Mouse (Mus musculus): Measurements from ENCODE around the gene Disp1.

Gene Disp1

GRCm38 (mm10) chr1:183120341-183120923 lies 100.9 kb downstream of the Disp1 start:
- DNase-seq, result no peak

GRCm38 (mm10) chr1:183117827-183118825 lies 103.2 kb downstream of the Disp1 start:
- no peak for DNase-seq

DNA sequence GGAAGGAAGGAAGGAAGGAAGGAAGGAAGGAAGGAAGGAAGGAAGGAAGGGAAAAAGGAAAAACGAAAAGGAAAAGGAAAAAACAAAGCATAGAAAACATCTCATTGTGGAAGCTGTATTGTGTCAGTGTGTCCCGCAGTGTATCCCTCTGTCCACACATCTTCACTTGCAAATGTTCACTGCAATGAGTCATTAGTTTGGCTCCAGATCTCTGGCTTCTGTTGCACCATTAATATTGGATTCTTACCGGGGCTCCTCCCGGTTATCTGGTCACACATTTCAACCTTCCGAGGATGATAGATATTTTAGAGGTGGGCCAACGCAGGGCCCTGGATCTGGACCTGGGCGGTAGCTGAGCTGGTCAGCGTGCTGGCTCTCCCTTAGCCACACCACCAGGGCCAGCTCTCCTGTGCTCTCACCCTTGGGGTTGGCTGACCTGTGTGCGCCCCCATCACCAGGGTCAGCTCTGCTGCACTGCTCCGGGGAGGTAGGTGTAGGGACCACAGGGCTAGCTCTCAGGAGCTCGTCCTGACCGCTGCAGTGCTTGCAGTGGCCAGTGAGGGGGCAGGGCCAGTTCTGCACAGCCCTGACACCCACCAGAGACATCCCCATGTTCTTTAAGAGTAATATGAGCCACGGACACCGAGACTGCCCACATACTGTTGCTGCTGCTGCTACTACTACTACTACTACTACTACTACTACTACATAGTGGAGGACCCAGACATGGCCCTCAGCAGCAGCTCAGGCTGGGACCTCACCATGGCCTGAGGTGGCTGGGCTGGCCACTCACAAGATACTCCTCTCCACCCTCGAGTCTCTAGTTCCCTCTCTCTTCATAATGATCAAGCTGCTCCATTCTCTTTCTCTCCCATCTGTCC lies 104.1 kb downstream of the Disp1 start:
- DNase-seq, result no peak

DNA sequence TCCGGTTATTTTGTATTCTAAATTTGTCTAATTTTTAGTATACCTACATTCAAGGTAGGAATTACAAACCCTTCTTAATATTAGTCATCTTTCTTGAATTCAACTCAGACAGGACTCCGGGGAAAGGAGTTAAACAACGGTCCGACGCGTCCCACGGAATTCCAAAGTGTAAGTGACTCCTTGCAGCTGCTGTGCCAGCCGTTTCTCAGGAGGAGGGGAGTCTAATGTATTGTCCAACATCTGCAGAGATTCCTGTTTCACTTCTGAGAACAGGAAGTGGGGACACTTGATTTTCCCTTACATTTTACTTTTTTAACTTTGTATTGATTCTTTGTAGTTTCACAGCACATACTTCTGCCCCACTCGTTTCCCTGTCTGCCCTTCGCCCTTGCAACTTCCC lies 104.9 kb downstream of the Disp1 start:
- no peak for DNase-seq

DNA sequence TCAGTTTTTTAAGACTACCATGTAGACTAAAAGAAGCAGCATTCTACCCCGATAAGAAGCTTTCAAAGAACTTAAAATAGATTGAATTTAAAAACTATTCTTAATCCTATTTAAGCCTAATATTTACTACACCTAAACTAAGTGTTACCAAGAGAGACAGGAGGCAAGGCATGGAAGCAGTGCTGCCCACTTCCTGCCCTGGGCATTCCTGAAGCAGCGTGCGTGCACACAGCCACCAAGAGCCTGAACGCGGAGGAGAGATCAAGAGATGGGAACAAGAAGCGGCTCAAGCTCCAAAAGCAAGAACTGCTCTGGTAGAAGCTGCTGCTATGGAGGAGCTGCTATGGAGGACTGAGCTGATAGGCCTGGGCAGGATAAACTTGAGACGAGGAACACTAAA lies 106.2 kb downstream of the Disp1 start:
- no peak for DNase-seq

- no peak for DNase-seq
Observed at GRCm38 (mm10) chr1:183114554-183114953, 106.8 kb downstream of the Disp1 start.

- DNase-seq, result no peak
Observed at GRCm38 (mm10) chr1:183113546-183113945, 107.8 kb downstream of the Disp1 start.

GRCm38 (mm10) chr1:183107476-183107875 lies 113.8 kb downstream of the Disp1 start:
- DNase-seq, result no peak

- DNase-seq, result no peak
Observed at GRCm38 (mm10) chr1:183104696-183105095, 116.6 kb downstream of the Disp1 start.

GRCm38 (mm10) chr1:183102775-183103174 lies 118.5 kb downstream of the Disp1 start:
- DNase-seq, result no peak

- no peak for DNase-seq
Observed at GRCm38 (mm10) chr1:183102153-183102552, 119.2 kb downstream of the Disp1 start.

- no peak for DNase-seq
Observed at GRCm38 (mm10) chr1:183101371-183101770, 120.0 kb downstream of the Disp1 start.

DNA sequence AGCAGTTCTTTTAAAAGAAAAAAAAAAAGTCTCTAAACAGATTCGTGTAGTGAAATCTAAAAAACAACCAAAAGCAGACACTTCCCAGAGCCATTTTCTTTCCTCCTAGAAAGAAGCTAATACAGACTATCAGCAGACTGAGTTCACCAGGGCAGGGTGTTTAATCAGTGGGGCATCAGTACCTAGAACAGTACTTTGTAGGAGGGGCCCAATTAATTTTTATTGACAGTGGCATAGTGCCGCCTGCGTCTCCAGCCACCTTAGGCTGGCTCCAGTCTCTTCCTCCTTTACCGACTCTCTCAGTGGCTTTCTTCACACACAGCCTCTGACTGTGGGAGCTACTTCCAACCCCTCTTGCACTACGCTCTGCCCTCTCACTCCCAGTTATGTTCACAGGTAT lies 121.1 kb downstream of the Disp1 start:
- DNase-seq, result no peak

- no peak for DNase-seq
Observed at GRCm38 (mm10) chr1:183099686-183100085, 121.6 kb downstream of the Disp1 start.

DNA sequence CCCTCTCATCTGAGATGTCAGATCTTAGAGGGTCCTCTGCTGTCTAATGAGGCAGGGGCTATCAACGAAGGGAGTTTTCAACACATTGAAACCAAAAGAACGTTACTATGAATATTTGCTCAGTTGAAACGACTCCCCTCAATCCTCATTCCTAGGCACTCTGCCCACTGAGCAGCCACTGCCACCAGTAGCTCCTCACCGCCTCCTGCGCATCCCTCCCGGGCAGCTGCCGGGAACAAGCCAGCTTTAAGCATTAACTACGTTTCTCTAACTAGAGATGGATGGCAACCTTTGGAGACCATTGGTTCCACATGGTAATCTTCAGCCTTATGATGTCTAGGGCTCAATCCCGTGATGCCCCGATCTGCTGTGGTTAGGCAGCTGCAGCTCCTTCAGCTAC lies 123.7 kb downstream of the Disp1 start:
- no peak for DNase-seq

DNA sequence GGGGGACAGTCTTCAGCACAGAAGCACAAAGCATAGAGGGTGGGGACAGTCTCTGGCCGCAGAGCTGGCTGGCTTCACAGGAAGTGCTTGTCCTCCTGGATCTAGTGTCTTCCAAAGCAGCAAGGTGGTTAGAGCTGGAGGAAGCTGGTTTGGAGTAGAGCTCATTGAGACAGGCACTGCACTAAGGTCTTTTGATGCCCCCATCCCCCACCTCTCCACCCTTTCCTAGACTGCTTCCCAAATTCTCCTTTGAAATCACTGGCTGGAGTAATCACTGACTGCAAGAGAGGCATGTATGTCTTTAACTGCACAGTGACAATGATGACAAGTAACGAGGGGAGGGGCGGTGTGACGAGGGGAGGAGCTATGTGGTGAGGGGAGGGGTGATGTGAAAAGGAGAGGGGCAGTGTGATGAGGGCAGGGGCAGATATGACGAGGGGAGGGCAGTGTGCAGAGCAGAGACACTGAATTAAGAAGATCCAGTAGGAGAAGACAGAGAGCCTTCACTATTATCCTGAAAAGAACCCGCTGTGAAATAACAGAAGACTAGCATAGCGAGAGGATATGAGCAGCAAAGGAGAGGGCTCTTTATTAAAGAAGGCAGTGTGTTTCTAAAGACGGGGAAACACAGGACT lies 125.8 kb downstream of the Disp1 start:
- no peak for DNase-seq

- DNase-seq, result no peak
Observed at GRCm38 (mm10) chr1:183092296-183092695, 129.0 kb downstream of the Disp1 start.

- no peak for DNase-seq
Observed at GRCm38 (mm10) chr1:183091203-183091602, 130.1 kb downstream of the Disp1 start.

- no peak for DNase-seq
Observed at GRCm38 (mm10) chr1:183088661-183089060, 132.7 kb downstream of the Disp1 start.

- DNase-seq, result no peak
Observed at GRCm38 (mm10) chr1:183086843-183087242, 134.5 kb downstream of the Disp1 start.

- DNase-seq, result no peak
Observed at GRCm38 (mm10) chr1:183084085-183085050, 137.0 kb downstream of the Disp1 start.
